Mouse (Mus musculus) ES-Bruce4 (cell line): ENCODE data around the gene Galk1.

ENCODE experiments used
- CTCF ChIP-seq: IDR thresholded peaks from one replicate; pipeline ENCODE4 v1.8.1; 2011; ENCODE audit warnings: low read depth, low read length
- EP300 ChIP-seq: IDR thresholded peaks from 2 replicates; pipeline ENCODE4 v1.6.1; 2011; ENCODE audit warnings: low read depth, low read length; ENCODE audit not compliant: insufficient read depth

GRCm38 (mm10) chr11:116059691-116060025 lies 47.1 kb upstream of the Galk1 start:
- no peak for TF ChIP-seq CTCF
- TF ChIP-seq EP300, result no peak
